16 mouse cellular contexts compared by ENCODE assay signal in genomic region chr3:80878571-80878970, GRCm38 (mm10). TPM values are rescaled to one million over a fixed set of nuclear protein-coding genes. Genes with fewer than 3 reads are reported as not detected.
DNase-seq lines count a peak whose midpoint lies in the region; ATAC-seq and TF ChIP-seq lines count a peak whose summit lies in the region.
"Had no signal": no experiment of that assay in that cellular context is flagged by ENCODE, and none has a peak within 500 bp of the region (broad histone marks: within the 10 kb centered on the region; RNA-seq: fewer than 3 reads in every experiment).

No protein-coding gene starts in this region.

- H3K4me3 ChIP-seq in layer of hippocampus, adult 2 months, result no peak overlapping the region
- H3K4me3 ChIP-seq in forebrain, embryonic 10.5 days, result no peak overlapping the region
- H3K4me3 ChIP-seq in limb, embryonic 13.5 days, result no peak overlapping the region
- no peak overlapping the region for H3K4me3 ChIP-seq in gastrocnemius, adult 2 months
- H3K4me3 ChIP-seq: heart, adult 2 months had no signal

- no peaks in the 10 kb centered on the region for H3K27me3 ChIP-seq in forebrain, embryonic 10.5 days (ENCODE audit: poor library complexity, severe bottlenecking)
- H3K27me3 ChIP-seq in limb, embryonic 13.5 days, result no peaks in the 10 kb centered on the region
- H3K27me3 ChIP-seq: CH12.LX had no signal

- WGBS in forebrain, embryonic 10.5 days, result 40% methylated on average over 5 of the region's 5 CpGs
- 5% methylated on average over 5 of the region's 5 CpGs for WGBS in limb, embryonic 13.5 days

- ATAC-seq in limb, embryonic 13.5 days (ENCODE audit: low FRiP score, low read depth), result peak; percentile 97
- ATAC-seq: lung, postnatal 0 days had no signal

- DNase-seq in layer of hippocampus, adult 2 months (ENCODE audit: low spot score in 2 of 2), result peak in 1 of 2 experiments; percentile 10
- DNase-seq in layer of hippocampus, postnatal 25 days (ENCODE audit: extremely low spot score in 1 of 2, low spot score in 1 of 2), result no peak
- DNase-seq in embryo, embryonic 10 days (ENCODE audit: low spot score), result peak; percentile 88
- peak; percentile 22 for DNase-seq in forebrain, embryonic 10.5 days (ENCODE audit: extremely low spot score, low spot score)
- no peak for DNase-seq in spleen, postnatal 14 days (ENCODE audit: low spot score in 2 of 2)
- DNase-seq in gastrocnemius, adult 2 months, result no peak
- DNase-seq in left cerebral cortex, postnatal 25 days (ENCODE audit: low spot score in 2 of 2), result no peak
- DNase-seq: cerebellum, postnatal 10 days; heart, adult 2 months; kidney, adult 9 months; midbrain, embryonic 14.5 days; thymus, postnatal 4 days had no signal

- TF ChIP-seq CTCF in layer of hippocampus, adult 2 months (conservative IDR thresholded peaks at IDR 0.05), result no peak
- no peak for TF ChIP-seq CTCF in gastrocnemius, adult 2 months (IDR thresholded peaks at IDR 0.05)

- no peaks in the 10 kb centered on the region for H3K9me3 ChIP-seq in forebrain, embryonic 10.5 days
- no peaks in the 10 kb centered on the region for H3K9me3 ChIP-seq in limb, embryonic 13.5 days

- 0 out of 2 replicates have a peak overlapping the region, but pooled peaks have one; percentile 5 for H3K27ac ChIP-seq in layer of hippocampus, adult 2 months
- H3K27ac ChIP-seq in forebrain, embryonic 10.5 days, result no peak overlapping the region
- peak overlapping the region; percentile 33; the same call in 1 of the 2 replicates for H3K27ac ChIP-seq in limb, embryonic 13.5 days
- no peak overlapping the region for H3K27ac ChIP-seq in gastrocnemius, adult 2 months
- H3K27ac ChIP-seq: heart, adult 2 months had no signal

- intact Hi-C loops in gastrocnemius, adult 2 months (cut with DNase I), result no loop called here
- intact Hi-C loops in left cerebral cortex, postnatal 25 days (cut with DNase I), result no loop called here

- peaks cover 3% of the 10 kb centered on the region; the same call in 1 of the 2 replicates for H3K4me1 ChIP-seq in forebrain, embryonic 10.5 days
- H3K4me1 ChIP-seq in limb, embryonic 13.5 days, result peaks cover 27% of the 10 kb centered on the region

- no peaks in the 10 kb centered on the region for H3K36me3 ChIP-seq in forebrain, embryonic 10.5 days (replicated peaks)
- peaks cover 6% of the 10 kb centered on the region for H3K36me3 ChIP-seq in limb, embryonic 13.5 days

- H3K9ac ChIP-seq in limb, embryonic 13.5 days, result no peak overlapping the region

- H3K4me2 ChIP-seq in limb, embryonic 13.5 days (replicated peaks), result no peak overlapping the region; the same call in 1 of the 2 replicates

RNA-seq across cellular contexts. Expression of gene Glrb, which starts 34.9 kb away (rescaled TPM):
- 100 to 1,000 TPM; 139 to 144 TPM for total RNA-seq in layer of hippocampus, adult 2 months (2021)
- 100 to 1,000 TPM; 133 to 148 TPM for total RNA-seq in layer of hippocampus, postnatal 25 days (2021)
- 6.9 and 7.2 TPM in 2 replicates for polyA plus RNA-seq in forebrain, embryonic 10.5 days (2016; fragmentation: Nextera tagmentation; extraction: Ambion mirVana)
- 21.4 and 22.7 TPM in 2 replicates for polyA plus RNA-seq in limb, embryonic 13.5 days (2015; fragmentation: Nextera tagmentation; extraction: Ambion mirVana)
- under 1 TPM in 1 of 2 experiments, not detected in 1; 0.11 TPM for total RNA-seq in gastrocnemius, adult 2 months (2021)
- 100 to 1,000 TPM; 200 to 208 TPM for total RNA-seq in left cerebral cortex, postnatal 25 days (2021)
- total RNA-seq: CH12.LX; hematopoietic stem cell, adult 5-6 weeks had no signal

Comparison
In these comparisons a context has a peak if more than half of its experiments do, and no peak if none do; other contexts are left out.
1. DNase-seq: peak in embryo, embryonic 10 days (single experiment) and forebrain, embryonic 10.5 days (single experiment); none in layer of hippocampus, postnatal 25 days (0 of 2), spleen, postnatal 14 days (0 of 2), gastrocnemius, adult 2 months (single experiment) and left cerebral cortex, postnatal 25 days (0 of 2).
2. H3K27ac ChIP-seq: peak in layer of hippocampus, adult 2 months (single experiment) and limb, embryonic 13.5 days (single experiment); none in forebrain, embryonic 10.5 days (single experiment) and gastrocnemius, adult 2 months (single experiment).
3. RNA of gene Glrb, which starts 34.9 kb away (total RNA-seq): 200 to 208 TPM in left cerebral cortex, postnatal 25 days, 133 to 148 TPM in layer of hippocampus, postnatal 25 days and 139 to 144 TPM in layer of hippocampus, adult 2 months; 0.11 TPM in gastrocnemius, adult 2 months; every median in the first group is over 100 times any median in the second.